Comparison of ENCODE assay signal across 10 mouse cellular contexts in genomic region chr4:150809323-150809722, GRCm38 (mm10). TPM values are rescaled to one million over a fixed set of nuclear protein-coding genes. Genes with fewer than 3 reads are reported as not detected.
DNase-seq lines count a peak whose midpoint lies in the region; ATAC-seq and TF ChIP-seq lines count a peak whose summit lies in the region.
"Had no signal": no experiment of that assay in that cellular context is flagged by ENCODE, and none has a peak within 500 bp of the region (broad histone marks: within the 10 kb centered on the region; RNA-seq: fewer than 3 reads in every experiment).

No protein-coding gene starts in this region.

- H3K27me3 ChIP-seq in heart, embryonic 10.5 days (ENCODE audit: insufficient read depth, poor library complexity, severe bottlenecking): no peaks in the 10 kb centered on the region
- no peaks in the 10 kb centered on the region for H3K27me3 ChIP-seq in C2C12 (ENCODE audit: control insufficient read depth, insufficient read depth, insufficient read length)
- H3K27me3 ChIP-seq in heart, embryonic 13.5 days (replicated peaks): 0 out of 2 replicates have a peak, but pooled peaks cover 3% of the 10 kb centered on the region
- no peaks in the 10 kb centered on the region for H3K27me3 ChIP-seq in hindbrain, embryonic 13.5 days

- peak overlapping the region; percentile 17; the same call in 1 of the 2 replicates for H3K9ac ChIP-seq in heart, embryonic 13.5 days
- H3K9ac ChIP-seq in hindbrain, embryonic 13.5 days: no peak overlapping the region

- H3ac ChIP-seq in C2C12 (ENCODE audit: control insufficient read depth, insufficient read length, low read depth): peak overlapping the region; percentile 55

- peak overlapping the region; percentile 83 for H3K27ac ChIP-seq in heart, embryonic 10.5 days
- peak overlapping the region; percentile 70 for H3K27ac ChIP-seq in heart, embryonic 13.5 days (replicated peaks)
- no peak overlapping the region for H3K27ac ChIP-seq in hindbrain, embryonic 13.5 days

- 19% methylated on average over 9 of the region's 9 CpGs for WGBS in heart, embryonic 10.5 days
- whole genome bisulfite sequencing in heart, embryonic 13.5 days: 22% methylated on average over 9 of the region's 9 CpGs
- 65% methylated on average over 9 of the region's 9 CpGs for WGBS in hindbrain, embryonic 13.5 days

- no peaks in the 10 kb centered on the region for H3K79me3 ChIP-seq in C2C12 (ENCODE audit: low read depth)

- no peaks in the 10 kb centered on the region; the same call in 1 of the 2 replicates for H3K36me3 ChIP-seq in heart, embryonic 10.5 days
- no peaks in the 10 kb centered on the region for H3K36me3 ChIP-seq in C2C12 (ENCODE audit: control insufficient read depth, insufficient read depth)
- H3K36me3 ChIP-seq in heart, embryonic 13.5 days: no peaks in the 10 kb centered on the region
- no peaks in the 10 kb centered on the region for H3K36me3 ChIP-seq in hindbrain, embryonic 13.5 days

- DNase-seq in heart, embryonic 10.5 days (ENCODE audit: low spot score): no peak
- no peak for DNase-seq in heart, postnatal 36 days
- DNase-seq in lung, postnatal 14 days: peak; percentile 57
- no peak for DNase-seq in ovary, postnatal 36 days (ENCODE audit: low spot score)
- DNase-seq in urinary bladder, postnatal 36 days (ENCODE audit: low spot score in 2 of 2): no peak
- DNase-seq: liver; right cerebral cortex, postnatal 25 days had no signal

- H3K9me3 ChIP-seq in heart, embryonic 10.5 days: no peaks in the 10 kb centered on the region
- H3K9me3 ChIP-seq in heart, embryonic 13.5 days: no peaks in the 10 kb centered on the region
- H3K9me3 ChIP-seq in hindbrain, embryonic 13.5 days: no peaks in the 10 kb centered on the region

- TF ChIP-seq CTCF in C2C12 (IDR thresholded peaks at IDR 0.05; ENCODE audit: control insufficient read depth, insufficient read depth, insufficient read length): no peak

- H3K4me2 ChIP-seq in heart, embryonic 13.5 days: peak overlapping the region; percentile 59
- H3K4me2 ChIP-seq in hindbrain, embryonic 13.5 days: no peak overlapping the region

- H3K4me1 ChIP-seq in heart, embryonic 10.5 days: peaks cover 46% of the 10 kb centered on the region
- H3K4me1 ChIP-seq in heart, embryonic 13.5 days: peaks cover 37% of the 10 kb centered on the region
- H3K4me1 ChIP-seq in hindbrain, embryonic 13.5 days (replicated peaks): no peaks in the 10 kb centered on the region

- H3K4me3 ChIP-seq in heart, embryonic 10.5 days: no peak overlapping the region
- H3K4me3 ChIP-seq in C2C12 (ENCODE audit: insufficient read depth, poor library complexity, severe bottlenecking): peak overlapping the region; percentile 14
- H3K4me3 ChIP-seq in heart, embryonic 13.5 days: no peak overlapping the region
- H3K4me3 ChIP-seq in hindbrain, embryonic 13.5 days: no peak overlapping the region

- intact Hi-C loops in heart, postnatal 36 days (cut with DNase I): no loop called here

- no peak for ATAC-seq in heart, embryonic 13.5 days (ENCODE audit: extremely low read depth, insufficient number of reproducible peaks, low FRiP score, low TSS enrichment)
- no peak for ATAC-seq in hindbrain, embryonic 13.5 days (ENCODE audit: low FRiP score)

- H3K79me2 ChIP-seq in C2C12 (ENCODE audit: control insufficient read depth, insufficient read depth): no peaks in the 10 kb centered on the region

TF ChIP-seq in C2C12, 6 proteins besides CTCF, POLR2A, EP300 and RAD21:
- TF ChIP-seq FOSL1 (IDR thresholded peaks at IDR 0.05; ENCODE audit: insufficient read depth, low read length, poor library complexity, severe bottlenecking) (no peak), MAX (IDR thresholded peaks at IDR 0.05) (no peak), MYOG (IDR thresholded peaks at IDR 0.05; ENCODE audit: control insufficient read depth, extremely low read depth, insufficient read length) (no peak), CEBPB (IDR thresholded peaks at IDR 0.05; ENCODE audit: low read depth) (no peak), MYOD1 (IDR thresholded peaks at IDR 0.05; ENCODE audit: control insufficient read depth, insufficient read length, low read depth) (peak; percentile 92), USF1 (IDR thresholded peaks at IDR 0.05; ENCODE audit: low read depth) (no peak)

RNA-seq across cellular contexts. Expression of gene Errfi1, which starts 44.4 kb away (rescaled TPM):
- polyA plus RNA-seq in heart, embryonic 10.5 days (2016; fragmentation: Nextera tagmentation; extraction: Ambion mirVana): 15.3 and 25.7 TPM in 2 replicates
- total RNA-seq in heart, postnatal 36 days (2021): 10 to 100 TPM; 13.7 to 19.6 TPM
- polyA plus RNA-seq in C2C12 (2012; fragmentation: generic; extraction: Trizol): 111 TPM
- polyA plus RNA-seq in heart, embryonic 13.5 days (2015; fragmentation: Nextera tagmentation; extraction: Ambion mirVana): 10.1 and 11.3 TPM in 2 replicates
- polyA plus RNA-seq in hindbrain, embryonic 13.5 days (2015; fragmentation: Nextera tagmentation; extraction: Ambion mirVana): 29.0 and 29.5 TPM in 2 replicates
